Mouse (Mus musculus) heart, embryonic 15.5 days (tissue): Measurements from ENCODE around the gene Dapk2. TPM values are rescaled to one million over a fixed set of nuclear protein-coding genes. Genes with fewer than 3 reads are reported as not detected.

ENCODE experiments used
- ATAC-seq: fragments of 200-750 bp; cut with Nextera tagmentation; replicated peaks from 2 replicates; pipeline ENCODE4 v1.8.0; 2017; ENCODE audit warnings: low read depth, moderate TSS enrichment; ENCODE audit not compliant: insufficient number of reproducible peaks, insufficient read depth, low FRiP score
- H3K27ac ChIP-seq: fragments of 300-500 bp; sonication (generic); 2 replicates; pipeline ENCODE4 v1.5.1; 2015; ENCODE audit warnings: mild to moderate bottlenecking, inconsistent platforms
- H3K27me3 ChIP-seq: fragments of 300-500 bp; sonication (generic); 2 replicates; pipeline ENCODE4 v1.6.1; 2015; ENCODE audit warnings: inconsistent platforms
- H3K36me3 ChIP-seq: fragments of 300-500 bp; sonication (generic); 2 replicates; pipeline ENCODE4 v1.6.1; 2015; ENCODE audit warnings: mild to moderate bottlenecking, inconsistent platforms
- H3K4me1 ChIP-seq: fragments of 300-500 bp; sonication (generic); replicated peaks from 2 replicates; pipeline ENCODE4 v1.6.1; 2015; ENCODE audit warnings: inconsistent platforms
- H3K4me2 ChIP-seq: fragments of 300-500 bp; sonication (generic); 2 replicates; pipeline ENCODE4 v1.6.1; 2015; ENCODE audit warnings: inconsistent platforms, mild to moderate bottlenecking, moderate library complexity
- H3K4me3 ChIP-seq: fragments of 300-500 bp; sonication (generic); 2 replicates; pipeline ENCODE4 v1.5.1; 2015; ENCODE audit warnings: mild to moderate bottlenecking, inconsistent platforms
- H3K9ac ChIP-seq: fragments of 300-500 bp; sonication (generic); 2 replicates; pipeline ENCODE4 v1.6.1; 2015; ENCODE audit warnings: mild to moderate bottlenecking, inconsistent platforms
- H3K9me3 ChIP-seq: fragments of 300-500 bp; sonication (generic); replicated peaks from 2 replicates; pipeline ENCODE4 v1.6.1; 2016; ENCODE audit warnings: inconsistent platforms
- WGBS: fragments of 180-500 bp; shearing (Covaris S2); methylation state at CpG from one replicate; pipeline ENCODE4 v1.1.7; 2015; ENCODE audit warnings: mixed read lengths; 5-methylcytosine and 5-hydroxymethylcytosine counted together
- polyA plus RNA-seq: library from polyadenylated mRNA; unstranded; fragments of >200 nt; fragmentation: Nextera tagmentation; extraction: Ambion mirVana; gene quantifications from 2 replicates; pipeline ENCODE4 v1.2.1, GENCODE M21; 2015

Gene Dapk2
- polyA plus RNA-seq, 1 experiment from 2014 or later, result 5.7 TPM

DNA sequence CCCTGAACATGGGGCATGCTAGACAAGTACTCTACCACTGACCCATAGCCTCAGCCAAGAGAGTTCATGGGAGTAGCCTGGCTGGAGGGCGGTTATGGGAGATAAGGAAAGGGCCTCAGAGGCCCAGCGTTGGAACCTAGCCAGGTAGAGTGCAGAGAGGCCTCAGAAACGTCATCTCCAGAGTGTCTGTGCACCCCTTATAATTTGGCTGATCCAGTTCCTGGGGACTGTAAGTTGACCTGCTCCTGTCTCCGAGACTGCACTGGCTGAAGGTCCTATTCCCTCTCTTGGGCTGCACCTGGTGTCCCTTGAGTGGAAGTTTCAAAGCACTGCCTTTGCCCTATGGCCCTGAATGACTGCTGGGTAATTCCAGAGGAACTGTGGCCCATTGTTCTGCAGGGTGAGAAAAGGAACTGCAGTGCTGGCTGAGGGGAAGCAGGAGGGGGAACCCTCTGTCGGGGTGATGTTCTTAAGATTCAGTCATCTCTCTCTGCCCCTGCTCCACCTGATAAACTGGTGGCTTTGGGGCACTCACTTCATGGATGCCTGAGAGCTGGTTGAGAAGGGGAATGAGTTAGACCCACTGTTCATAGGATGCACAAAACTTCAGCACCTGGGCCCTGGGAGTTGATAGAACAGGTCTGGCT, 55.5 kb downstream of the Dapk2 start:
- Histone ChIP-seq H3K4me1 (peaks cover 56% of the 10 kb centered on the region), H3K27ac (peak overlapping the region; percentile 68), H3K36me3 (no peaks in the 10 kb centered on the region), H3K9ac (no peak overlapping the region), H3K4me3 (no peak overlapping the region), H3K27me3 (no peaks in the 10 kb centered on the region), H3K9me3 (no peaks in the 10 kb centered on the region), H3K4me2 (no peak overlapping the region)
- peak; percentile 76 for ATAC-seq
- 12% methylated on average over 5 of the region's 5 CpGs for WGBS

- no peaks in the 10 kb centered on the region for H3K27me3 ChIP-seq
- H3K4me3 ChIP-seq, result no peak overlapping the region
- H3K36me3 ChIP-seq, result no peaks in the 10 kb centered on the region
- H3K4me1 ChIP-seq, result peaks cover 61% of the 10 kb centered on the region
- H3K4me2 ChIP-seq, result no peak overlapping the region
- H3K9ac ChIP-seq, result no peak overlapping the region
- ATAC-seq, result no peak
- no peaks in the 10 kb centered on the region for H3K9me3 ChIP-seq
- no peak overlapping the region for H3K27ac ChIP-seq
Measured at GRCm38 (mm10) chr9:66215551-66215950, 57.5 kb downstream of the Dapk2 start.

- Histone ChIP-seq H3K36me3 (no peaks in the 10 kb centered on the region), H3K9me3 (no peaks in the 10 kb centered on the region), H3K4me3 (no peak overlapping the region), H3K9ac (no peak overlapping the region), H3K4me2 (no peak overlapping the region), H3K27ac (no peak overlapping the region), H3K27me3 (no peaks in the 10 kb centered on the region), H3K4me1 (peaks cover 37% of the 10 kb centered on the region)
- ATAC-seq, result no peak
- 67% methylated on average over 4 of the region's 4 CpGs for WGBS
Measured at GRCm38 (mm10) chr9:66217970-66218369, 59.9 kb downstream of the Dapk2 start.

DNA sequence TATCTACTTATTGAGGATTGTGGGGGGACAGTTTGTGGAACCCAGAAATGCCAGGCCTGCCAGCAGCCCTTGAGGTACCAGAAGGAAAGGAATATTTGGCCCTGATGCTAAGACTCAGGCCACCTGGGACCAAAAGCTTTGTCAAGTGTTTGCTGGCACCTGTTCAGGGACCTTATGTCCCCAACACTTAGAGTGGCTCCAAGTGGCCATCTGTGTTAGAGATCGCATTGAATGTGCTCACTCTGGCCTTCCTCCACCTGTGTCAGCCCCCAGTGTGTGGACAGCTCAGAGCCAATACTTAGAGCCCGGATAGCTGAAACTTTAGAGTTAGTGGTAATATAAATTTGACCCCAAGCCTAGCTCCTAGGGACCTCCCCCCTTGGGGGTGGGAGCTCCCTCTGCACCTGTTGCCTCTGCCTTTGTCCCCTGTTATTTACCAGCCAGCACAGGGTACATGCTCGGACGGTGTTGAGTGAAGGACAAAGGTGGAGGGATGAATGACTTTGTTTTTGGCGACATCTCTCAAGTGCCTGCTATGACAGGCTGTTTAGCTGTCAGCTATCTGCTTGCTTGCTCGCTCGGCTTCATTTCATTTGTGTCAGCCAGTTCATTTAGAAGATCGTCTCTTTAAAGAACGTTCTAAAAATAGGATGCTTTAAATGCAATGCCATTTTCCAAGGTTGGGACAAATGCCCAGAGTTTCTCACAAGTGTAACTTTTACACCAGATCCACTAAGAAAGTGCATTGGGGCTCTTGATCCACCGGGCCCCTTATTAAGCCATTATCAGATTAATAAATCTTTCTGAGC, 61.1 kb downstream of the Dapk2 start:
- no peaks in the 10 kb centered on the region for H3K27me3 ChIP-seq
- 46% methylated on average over 10 of the region's 10 CpGs for WGBS
- peaks cover 26% of the 10 kb centered on the region for H3K4me1 ChIP-seq
- peak overlapping the region; percentile 17; the same call in 1 of the 2 replicates for H3K4me2 ChIP-seq
- H3K9ac ChIP-seq, result no peak overlapping the region
- H3K4me3 ChIP-seq, result no peak overlapping the region
- no peaks in the 10 kb centered on the region for H3K9me3 ChIP-seq
- ATAC-seq, result peak; percentile 45; the same call in 1 of the 2 replicates
- H3K27ac ChIP-seq, result peak overlapping the region; percentile 61
- H3K36me3 ChIP-seq, result no peaks in the 10 kb centered on the region

- Histone ChIP-seq H3K27ac (no peak overlapping the region), H3K4me2 (no peak overlapping the region), H3K4me1 (peaks cover 16% of the 10 kb centered on the region), H3K4me3 (no peak overlapping the region), H3K27me3 (no peaks in the 10 kb centered on the region), H3K9me3 (no peaks in the 10 kb centered on the region), H3K9ac (no peak overlapping the region), H3K36me3 (no peaks in the 10 kb centered on the region)
- ATAC-seq, result no peak
- 83% methylated on average over 2 of the region's 2 CpGs for WGBS
Measured at GRCm38 (mm10) chr9:66223872-66224271, 65.8 kb downstream of the Dapk2 start.

- H3K4me3 ChIP-seq, result no peak overlapping the region
- no peaks in the 10 kb centered on the region for H3K9me3 ChIP-seq
- 79% methylated on average over 5 of the region's 5 CpGs for WGBS
- no peak overlapping the region for H3K9ac ChIP-seq
- H3K27ac ChIP-seq, result no peak overlapping the region
- no peak for ATAC-seq
- peaks cover 6% of the 10 kb centered on the region; the same call in 1 of the 2 replicates for H3K4me1 ChIP-seq
- no peak overlapping the region for H3K4me2 ChIP-seq
- no peaks in the 10 kb centered on the region for H3K36me3 ChIP-seq
- H3K27me3 ChIP-seq, result no peaks in the 10 kb centered on the region
Measured at GRCm38 (mm10) chr9:66225737-66226485, 67.9 kb downstream of the Dapk2 start.

DNA sequence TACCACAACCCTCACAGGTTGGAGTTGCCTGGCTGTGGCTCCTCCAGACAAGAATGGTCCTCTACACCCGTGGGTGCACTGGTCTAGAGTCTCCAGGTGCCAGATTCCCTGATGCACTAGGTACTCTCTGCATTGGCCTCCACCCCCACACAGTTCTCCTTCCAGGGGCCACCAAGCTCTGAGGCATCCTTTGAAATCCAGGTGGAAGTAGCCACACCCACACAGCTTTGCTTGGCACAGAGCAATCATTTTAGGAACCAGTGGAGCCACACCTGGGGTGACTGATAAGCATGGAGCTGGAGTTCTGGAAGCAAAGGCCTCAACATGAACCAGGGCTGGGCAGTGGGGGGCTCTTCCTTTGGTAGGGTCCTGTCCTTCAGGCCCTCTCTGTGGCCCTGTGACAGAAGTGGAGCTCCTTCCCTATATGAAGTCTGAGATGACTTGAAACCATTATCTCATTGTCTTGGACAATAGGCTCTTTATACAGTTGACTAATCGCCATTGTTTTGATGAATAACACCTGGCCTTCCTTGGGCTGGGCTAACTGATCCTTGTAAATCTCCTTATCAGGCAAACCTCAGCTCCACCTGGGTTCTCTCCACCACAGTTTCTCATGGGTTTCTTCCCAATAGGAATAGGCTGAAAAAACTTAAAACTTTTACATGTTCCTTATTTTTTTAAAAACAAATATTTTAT, 70.6 kb downstream of the Dapk2 start:
- Histone ChIP-seq H3K9ac (no peak overlapping the region), H3K4me1 (peaks cover 6% of the 10 kb centered on the region; the same call in 1 of the 2 replicates), H3K4me2 (no peak overlapping the region), H3K36me3 (no peaks in the 10 kb centered on the region), H3K4me3 (no peak overlapping the region), H3K27ac (no peak overlapping the region), H3K27me3 (no peaks in the 10 kb centered on the region), H3K9me3 (no peaks in the 10 kb centered on the region)
- ATAC-seq, result no peak
- 57% methylated on average over 2 of the region's 2 CpGs for WGBS

GRCm38 (mm10) chr9:66231820-66232479, 73.9 kb downstream of the Dapk2 start:
- H3K4me2 ChIP-seq, result no peak overlapping the region
- no peak overlapping the region for H3K4me3 ChIP-seq
- WGBS, result 72% methylated on average over 7 of the region's 7 CpGs
- H3K9me3 ChIP-seq, result no peaks in the 10 kb centered on the region
- H3K9ac ChIP-seq, result no peak overlapping the region
- H3K36me3 ChIP-seq, result no peaks in the 10 kb centered on the region
- no peak for ATAC-seq
- H3K4me1 ChIP-seq, result no peaks in the 10 kb centered on the region
- no peaks in the 10 kb centered on the region for H3K27me3 ChIP-seq
- no peak overlapping the region for H3K27ac ChIP-seq

- no peak overlapping the region for H3K9ac ChIP-seq
- no peak overlapping the region for H3K4me2 ChIP-seq
- no peaks in the 10 kb centered on the region for H3K27me3 ChIP-seq
- no peak overlapping the region for H3K4me3 ChIP-seq
- peaks cover 21% of the 10 kb centered on the region for H3K4me1 ChIP-seq
- H3K27ac ChIP-seq, result no peak overlapping the region
- WGBS, result 65% methylated on average over 2 of the region's 2 CpGs
- no peaks in the 10 kb centered on the region for H3K36me3 ChIP-seq
- ATAC-seq, result no peak
- no peaks in the 10 kb centered on the region for H3K9me3 ChIP-seq
Measured at GRCm38 (mm10) chr9:66236615-66237014, 78.6 kb downstream of the Dapk2 start.

DNA sequence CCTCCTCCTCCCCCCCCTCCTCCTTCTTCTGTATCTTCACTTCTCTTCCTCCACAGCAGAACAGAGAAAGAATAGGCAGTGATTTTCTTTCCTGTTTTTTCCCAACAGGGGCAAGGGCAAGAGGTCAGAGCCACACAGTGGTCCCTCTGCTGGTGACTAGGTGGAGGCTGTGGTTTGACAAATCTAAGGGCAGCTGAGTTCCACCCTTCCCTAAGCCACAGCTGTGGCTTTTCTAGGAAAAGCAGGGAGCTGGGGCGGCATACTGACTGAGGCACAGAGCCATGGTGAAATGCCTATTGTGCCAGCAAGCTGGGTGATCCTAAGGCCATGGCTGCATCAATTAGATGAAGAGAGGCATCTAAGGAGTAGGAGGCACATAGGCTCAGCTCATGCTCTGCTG, 79.7 kb downstream of the Dapk2 start:
- WGBS, result 78% methylated on average over 1 of the region's 1 CpGs
- ATAC-seq, result no peak
- H3K9me3 ChIP-seq, result no peaks in the 10 kb centered on the region

More for the DNA sequence above, 79.7 kb downstream of the Dapk2 start:
- Histone ChIP-seq H3K9ac (no peak overlapping the region), H3K4me2 (no peak overlapping the region), H3K27ac (no peak overlapping the region), H3K36me3 (no peaks in the 10 kb centered on the region), H3K4me3 (no peak overlapping the region), H3K27me3 (no peaks in the 10 kb centered on the region), H3K4me1 (peaks cover 32% of the 10 kb centered on the region)
